Mouse (Mus musculus) MEL (cell line): ENCODE measurements around the gene Cers6. TPM values are rescaled to one million over a fixed set of nuclear protein-coding genes. Genes with fewer than 3 reads are reported as not detected.

Source experiments
- DNase-seq: peaks from one replicate; pipeline ENCODE4 v3.0.0; 2011; ENCODE audit warnings: low read depth, low spot score
- H3K27ac ChIP-seq: 2 replicates; pipeline ENCODE4 v1.5.1; 2012; ENCODE audit warnings: low read depth, mild to moderate bottlenecking, control low read depth, low read length, moderate library complexity; ENCODE audit not compliant: control insufficient read depth
- H3K27me3 ChIP-seq, 2 experiments: fragments of 150-350 bp in 1 of 2; sonication (generic) in 1 of 2; 2 replicates each; pipeline ENCODE4 v1.6.1; 2012; ENCODE audit warnings: low read length in 2 of 2, mild to moderate bottlenecking in 2 of 2, improper control_type of control experiment in 1 of 2, moderate library complexity in 1 of 2; ENCODE audit not compliant: insufficient read depth in 2 of 2, control insufficient read depth in 1 of 2
- H3K36me3 ChIP-seq, 2 experiments: 2 replicates each; pipeline ENCODE4 v1.6.1; 2012 to 2014; ENCODE audit warnings: low read length in 2 of 2, improper control_type of control experiment in 1 of 2, inconsistent platforms in 1 of 2, mild to moderate bottlenecking in 1 of 2; ENCODE audit not compliant: insufficient read depth in 2 of 2, control insufficient read depth in 1 of 2
- H3K4me1 ChIP-seq, 2 experiments: fragments of 150-350 bp in 1 of 2; sonication (generic) in 1 of 2; 2 replicates each; pipeline ENCODE4 v1.6.1; 2012; ENCODE audit warnings: low read length in 2 of 2, improper control_type of control experiment in 1 of 2, mild to moderate bottlenecking in 1 of 2; ENCODE audit not compliant: insufficient read depth in 2 of 2, control insufficient read depth in 1 of 2
- H3K4me3 ChIP-seq, 2 experiments: fragments of 150-350 bp in 1 of 2; sonication (generic) in 1 of 2; 2 replicates each; pipeline ENCODE4 v1.5.1; 2012; ENCODE audit warnings: low read depth in 2 of 2, low read length in 2 of 2, mild to moderate bottlenecking in 2 of 2, moderate library complexity in 2 of 2, control low read depth in 1 of 2, improper control_type of control experiment in 1 of 2; ENCODE audit not compliant: control insufficient read depth in 1 of 2, insufficient read depth in 1 of 2
- H3K79me2 ChIP-seq: 2 replicates; pipeline ENCODE4 v1.6.1; 2012; ENCODE audit warnings: mild to moderate bottlenecking, low read length, moderate library complexity; ENCODE audit not compliant: control insufficient read depth, poor library complexity, insufficient read depth
- H3K9ac ChIP-seq: 2 replicates; pipeline ENCODE4 v1.6.1; 2012; ENCODE audit warnings: low read depth, mild to moderate bottlenecking, control low read depth, low read length, moderate library complexity; ENCODE audit not compliant: control insufficient read depth, poor library complexity, severe bottlenecking
- H3K9me3 ChIP-seq: fragments of 150-350 bp; sonication (generic); replicated peaks from 2 replicates; pipeline ENCODE4 v1.6.1; 2012; ENCODE audit warnings: mild to moderate bottlenecking, low read length, improper control_type of control experiment, moderate library complexity; ENCODE audit not compliant: insufficient read depth
- BHLHE40 ChIP-seq: IDR thresholded peaks from 2 replicates; pipeline ENCODE4 v1.6.1; 2012; ENCODE audit warnings: low read depth, mild to moderate bottlenecking, inconsistent platforms, low read length, improper control_type of control experiment, borderline replicate concordance
- CHD2 ChIP-seq: IDR thresholded peaks from 2 replicates; pipeline ENCODE4 v1.6.1; 2011; ENCODE audit warnings: low read length, improper control_type of control experiment
- CTCF ChIP-seq, 3 experiments: IDR thresholded peaks in 2 of 3; conservative IDR thresholded peaks in 1 of 3; 2 replicates each; pipeline ENCODE4 v1.5.1; 2011 to 2012; ENCODE audit warnings: low read length in 3 of 3, low read depth in 2 of 3, mild to moderate bottlenecking in 2 of 3, improper control_type of control experiment in 1 of 3, inconsistent platforms in 1 of 3, mixed read lengths in 1 of 3, moderate library complexity in 1 of 3; ENCODE audit not compliant: control insufficient read depth in 1 of 3, insufficient read depth in 1 of 3, poor library complexity in 1 of 3, severe bottlenecking in 1 of 3
- E2F4 ChIP-seq: IDR thresholded peaks from 2 replicates; pipeline ENCODE4 v1.6.1; 2011; ENCODE audit warnings: low read depth, low read length, improper control_type of control experiment, borderline replicate concordance
- ETS1 ChIP-seq: IDR thresholded peaks from 2 replicates; pipeline ENCODE4 v1.6.1; 2012; ENCODE audit warnings: low read depth, mild to moderate bottlenecking, inconsistent platforms, low read length, improper control_type of control experiment, moderate library complexity
- HCFC1 ChIP-seq: IDR thresholded peaks from 2 replicates; pipeline ENCODE4 v1.6.1; 2012; ENCODE audit warnings: low read depth, mild to moderate bottlenecking, inconsistent platforms, low read length, improper control_type of control experiment, moderate library complexity
- JUND ChIP-seq: IDR thresholded peaks from 2 replicates; pipeline ENCODE4 v1.6.1; 2011; ENCODE audit warnings: low read depth, mild to moderate bottlenecking, improper control_type of control experiment, low read length
- MAFK ChIP-seq: IDR thresholded peaks from 2 replicates; pipeline ENCODE4 v1.6.1; 2011; ENCODE audit warnings: low read depth, mild to moderate bottlenecking, low read length, improper control_type of control experiment, borderline replicate concordance
- MAX ChIP-seq: IDR thresholded peaks from 2 replicates; pipeline ENCODE4 v1.6.1; 2011; ENCODE audit warnings: low read length, improper control_type of control experiment
- MAZ ChIP-seq: IDR thresholded peaks from 2 replicates; pipeline ENCODE4 v1.6.1; 2012; ENCODE audit warnings: low read depth, mild to moderate bottlenecking, inconsistent platforms, low read length, improper control_type of control experiment
- MXI1 ChIP-seq: IDR thresholded peaks from 2 replicates; pipeline ENCODE4 v1.6.1; 2011; ENCODE audit warnings: mild to moderate bottlenecking, low read depth, low read length, improper control_type of control experiment
- MYB ChIP-seq: IDR thresholded peaks from 2 replicates; pipeline ENCODE4 v1.6.1; 2011; ENCODE audit warnings: mild to moderate bottlenecking, low read depth, low read length, improper control_type of control experiment
- NRF1 ChIP-seq: IDR thresholded peaks from 2 replicates; pipeline ENCODE4 v1.6.1; 2014; ENCODE audit warnings: low read depth, mild to moderate bottlenecking, inconsistent platforms, low read length, improper control_type of control experiment, moderate library complexity; ENCODE audit not compliant: poor library complexity, insufficient read depth, severe bottlenecking
- RAD21 ChIP-seq: IDR thresholded peaks from 2 replicates; pipeline ENCODE4 v1.6.1; 2011; ENCODE audit warnings: mild to moderate bottlenecking, low read depth, low read length, improper control_type of control experiment
- RCOR1 ChIP-seq: IDR thresholded peaks from 2 replicates; pipeline ENCODE4 v1.6.1; 2012; ENCODE audit warnings: low read depth, mild to moderate bottlenecking, inconsistent platforms, low read length, improper control_type of control experiment
- SIN3A ChIP-seq: IDR thresholded peaks from 2 replicates; pipeline ENCODE4 v1.6.1; 2012; ENCODE audit warnings: low read length, improper control_type of control experiment, inconsistent platforms
- SMC3 ChIP-seq: IDR thresholded peaks from 2 replicates; pipeline ENCODE4 v1.6.1; 2011; ENCODE audit warnings: low read depth, low read length, improper control_type of control experiment
- TAL1 ChIP-seq: IDR thresholded peaks from 2 replicates; pipeline ENCODE4 v1.6.1; 2012; ENCODE audit warnings: mild to moderate bottlenecking, inconsistent platforms, low read length, moderate library complexity, mixed read lengths
- TCF12 ChIP-seq: IDR thresholded peaks from 2 replicates; pipeline ENCODE4 v1.6.1; 2014; ENCODE audit warnings: low read depth, mild to moderate bottlenecking, inconsistent platforms, low read length, improper control_type of control experiment, moderate library complexity
- USF1 ChIP-seq: IDR thresholded peaks from 2 replicates; pipeline ENCODE4 v1.6.1; 2014; ENCODE audit warnings: low read depth, mild to moderate bottlenecking, inconsistent platforms, low read length, improper control_type of control experiment, moderate library complexity
- USF2 ChIP-seq, 2 experiments: IDR thresholded peaks; 2 replicates each; pipeline ENCODE4 v1.6.1; 2011 to 2012; ENCODE audit warnings: improper control_type of control experiment in 2 of 2, low read length in 2 of 2, borderline replicate concordance in 1 of 2, inconsistent platforms in 1 of 2, low read depth in 1 of 2, mild to moderate bottlenecking in 1 of 2; ENCODE audit not compliant: insufficient read depth in 1 of 2
- ZKSCAN1 ChIP-seq: IDR thresholded peaks from 2 replicates; pipeline ENCODE4 v1.6.1; 2012; ENCODE audit warnings: low read depth, mild to moderate bottlenecking, inconsistent platforms, low read length, improper control_type of control experiment, moderate library complexity
- ZMIZ1 ChIP-seq: IDR thresholded peaks from 2 replicates; pipeline ENCODE4 v1.6.1; 2012; ENCODE audit warnings: low read depth, mild to moderate bottlenecking, inconsistent platforms, low read length, improper control_type of control experiment, moderate library complexity
- ZNF384 ChIP-seq: IDR thresholded peaks from 2 replicates; pipeline ENCODE4 v1.6.1; 2012; ENCODE audit warnings: low read depth, mild to moderate bottlenecking, inconsistent platforms, low read length, improper control_type of control experiment
- polyA plus RNA-seq, 2 experiments: library from polyadenylated mRNA; stranded (reverse) in 1 of 2; unstranded in 1 of 2; fragments of >175 nt in 1 of 2; fragments of >200 nt in 1 of 2; gene quantifications; 2 replicates each; pipeline versions ENCODE4 v1.2.1 to v1.2.4; 2012; ENCODE audit warnings: low replicate concordance in 2 of 2, low read depth in 1 of 2; ENCODE audit not compliant: insufficient read length in 2 of 2, insufficient read depth in 1 of 2, missing spikeins in 1 of 2
- total RNA-seq: library from RNA; depleted of rRNA; stranded (reverse); fragments of 300-350 nt; gene quantifications from 2 replicates; pipeline ENCODE4 v1.2.3, GENCODE M21; 2012

Cers6 gene
- total and polyA plus RNA-seq, 3 experiments = not detected

GRCm38 (mm10) chr2:68863561-68863960 is 2.3 kb downstream of the Cers6 start:
- no peaks in the 10 kb centered on the region for H3K79me2 ChIP-seq
- H3K27me3 ChIP-seq = no peaks in the 10 kb centered on the region
- no peak for TF ChIP-seq USF1
- no peak for TF ChIP-seq HCFC1
- no peak for TF ChIP-seq ZNF384
- no peak for TF ChIP-seq CHD2
- TF ChIP-seq BHLHE40 = no peak
- no peak for TF ChIP-seq MAFK
- no peak for TF ChIP-seq RCOR1
- no peaks in the 10 kb centered on the region for H3K9me3 ChIP-seq
- no peak for DNase-seq
- H3K4me1 ChIP-seq = no peaks in the 10 kb centered on the region
- H3K27ac ChIP-seq = no peak overlapping the region
- no peak overlapping the region for H3K9ac ChIP-seq
- no peak overlapping the region for H3K4me3 ChIP-seq
- no peaks in the 10 kb centered on the region for H3K36me3 ChIP-seq

- no peak overlapping the region for H3K4me3 ChIP-seq
- H3K4me1 ChIP-seq = no peaks in the 10 kb centered on the region
- no peak for TF ChIP-seq SMC3
- no peak for TF ChIP-seq MAZ
- TF ChIP-seq NRF1 = no peak
- TF ChIP-seq TAL1 = no peak
- no peak for TF ChIP-seq ZNF384
- no peak for TF ChIP-seq MXI1
- TF ChIP-seq USF2 (IDR thresholded peaks at IDR 0.05; ENCODE audit: borderline replicate concordance in 1 of 2, insufficient read depth in 1 of 2, low read depth in 1 of 2, low read length in 2 of 2) = no peak
- no peak for TF ChIP-seq SIN3A
- TF ChIP-seq ZKSCAN1 = no peak
- no peak for TF ChIP-seq ETS1
- TF ChIP-seq RAD21 = no peak
- no peak for TF ChIP-seq JUND
- no peak for TF ChIP-seq ZMIZ1
- no peak for TF ChIP-seq TCF12
- no peak for TF ChIP-seq E2F4
- TF ChIP-seq MYB = no peak
- TF ChIP-seq CHD2 = no peak
- no peak for TF ChIP-seq CTCF (IDR thresholded peaks at IDR 0.05 in 2 of 3, conservative IDR thresholded peaks at IDR 0.05 in 1 of 3; ENCODE audit: control insufficient read depth in 1 of 3, insufficient read depth in 1 of 3, low read depth in 2 of 3, low read length in 3 of 3, poor library complexity in 1 of 3, severe bottlenecking in 1 of 3)
- no peak for TF ChIP-seq MAX
- H3K27me3 ChIP-seq = no peaks in the 10 kb centered on the region
- no peaks in the 10 kb centered on the region for H3K9me3 ChIP-seq
- no peak overlapping the region for H3K27ac ChIP-seq
- no peaks in the 10 kb centered on the region for H3K79me2 ChIP-seq
- no peak overlapping the region for H3K9ac ChIP-seq
- DNase-seq = no peak
- H3K36me3 ChIP-seq = no peaks in the 10 kb centered on the region
These were observed 3.1 kb downstream of the Cers6 start for GRCm38 (mm10) chr2:68864366-68864765.
